Mouse (Mus musculus): ENCODE results near the gene Igsf3.
A peak's percentile ranks its signal among the peaks of the same experiment; 100 is the strongest.

Igsf3 gene

DNA sequence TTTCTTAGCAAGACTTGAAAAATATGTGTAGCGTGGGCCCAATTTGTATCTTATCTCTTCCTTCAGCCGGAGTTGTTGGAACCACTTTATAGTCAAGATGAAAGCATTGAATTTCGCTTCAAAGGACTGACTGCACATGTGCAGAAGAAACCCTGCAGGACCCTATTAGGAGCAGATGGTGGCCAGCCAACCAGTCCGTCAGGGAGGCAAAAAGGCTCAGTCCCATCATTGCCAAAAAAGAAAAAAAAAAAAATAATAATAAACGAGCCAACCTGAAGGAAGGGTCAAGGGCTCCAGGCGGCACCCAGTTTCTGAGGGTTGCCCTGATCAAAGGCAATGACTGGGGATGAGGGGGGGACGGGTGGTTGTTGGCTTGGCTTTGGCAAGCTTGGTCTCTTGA lies 83.7 kb downstream of the Igsf3 start:
- no peak for DNase-seq

DNA sequence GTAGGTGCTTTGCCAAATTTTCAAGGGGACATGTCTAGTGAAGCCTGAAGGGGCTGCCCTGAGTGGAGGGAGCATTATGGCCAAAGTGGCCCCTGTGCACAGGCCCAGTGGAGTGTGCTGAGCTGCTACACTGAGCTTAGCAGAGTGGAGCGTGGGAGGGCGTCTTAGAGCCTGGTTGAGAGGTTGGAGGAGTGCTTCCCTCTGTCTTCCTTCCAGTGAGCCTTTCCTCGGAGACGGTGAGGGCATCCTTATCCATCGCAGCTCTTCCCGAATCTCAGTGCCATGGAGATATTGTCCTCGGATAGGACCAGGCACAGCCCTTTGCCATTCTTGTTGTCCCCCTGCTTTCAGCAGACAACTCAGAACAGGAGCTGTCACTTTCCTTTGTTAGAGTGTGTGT lies 84.2 kb downstream of the Igsf3 start:
- DNase-seq, result no peak

GRCm38 (mm10) chr3:101461816-101462215 lies 84.9 kb downstream of the Igsf3 start:
- peak; percentile 45 for DNase-seq

- DNase-seq, result peak; percentile 86
Measured at GRCm38 (mm10) chr3:101462294-101462693, 85.4 kb downstream of the Igsf3 start.

GRCm38 (mm10) chr3:101463491-101463890 lies 86.6 kb downstream of the Igsf3 start:
- DNase-seq, result no peak

DNA sequence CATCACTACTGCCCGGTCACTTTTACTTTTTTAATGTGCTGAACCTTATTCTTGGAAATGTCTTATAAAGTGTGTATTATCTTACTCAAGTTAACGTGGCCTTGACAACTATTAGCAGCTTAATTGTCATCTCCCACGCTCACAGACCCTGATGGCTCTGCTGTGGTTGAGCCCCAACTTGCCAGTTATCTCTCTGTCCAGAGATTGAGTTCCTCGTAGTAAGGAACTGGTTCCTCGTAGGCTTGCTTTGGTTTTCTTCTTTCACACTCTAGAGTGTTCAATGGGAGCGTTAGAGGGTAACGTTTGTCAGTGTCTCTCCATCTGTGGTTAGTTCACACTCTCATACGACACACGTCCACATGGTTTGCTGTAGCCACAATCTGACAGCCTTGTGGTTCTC lies 92.8 kb downstream of the Igsf3 start:
- DNase-seq, result no peak

DNA sequence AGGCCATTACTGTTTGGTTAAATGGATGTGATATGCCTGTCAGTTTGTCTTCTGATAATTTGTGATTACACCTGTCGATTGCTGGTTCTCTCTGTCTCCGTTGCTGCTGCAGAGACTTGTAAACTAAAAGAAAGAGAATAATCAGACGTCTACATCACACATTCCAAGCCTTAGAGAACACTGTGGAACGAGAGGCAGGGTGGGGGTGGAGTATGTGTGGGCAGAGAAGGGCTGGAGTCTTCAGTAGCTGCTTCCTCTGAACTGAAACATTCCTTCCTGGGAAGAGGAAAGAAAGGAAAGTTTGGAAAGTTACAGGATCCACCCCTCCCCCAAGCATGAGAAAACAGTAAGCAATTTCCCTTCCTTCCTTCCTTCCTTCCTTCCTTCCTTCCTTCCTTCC lies 95.0 kb downstream of the Igsf3 start:
- no peak for DNase-seq

DNA sequence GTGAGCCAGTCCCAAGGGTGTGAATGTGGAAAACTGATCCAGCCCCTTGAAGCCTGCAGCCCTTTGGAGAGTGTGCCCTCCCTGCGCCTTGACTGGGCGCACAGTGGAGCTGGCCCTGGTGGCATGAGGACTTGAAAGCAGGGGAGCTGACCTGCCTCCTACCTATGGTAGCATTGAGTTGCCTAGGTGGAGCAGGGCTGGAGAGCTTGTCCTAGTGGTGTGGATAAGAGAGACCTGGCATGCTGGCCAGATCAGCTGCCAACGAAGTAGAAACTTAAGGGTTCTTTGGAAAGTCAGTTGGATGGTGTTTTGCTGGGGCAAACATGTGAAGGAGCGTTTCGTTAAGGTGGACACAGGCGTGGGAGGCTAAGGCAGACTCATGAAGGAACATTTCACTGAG lies 105.1 kb downstream of the Igsf3 start:
- no peak for DNase-seq

DNA sequence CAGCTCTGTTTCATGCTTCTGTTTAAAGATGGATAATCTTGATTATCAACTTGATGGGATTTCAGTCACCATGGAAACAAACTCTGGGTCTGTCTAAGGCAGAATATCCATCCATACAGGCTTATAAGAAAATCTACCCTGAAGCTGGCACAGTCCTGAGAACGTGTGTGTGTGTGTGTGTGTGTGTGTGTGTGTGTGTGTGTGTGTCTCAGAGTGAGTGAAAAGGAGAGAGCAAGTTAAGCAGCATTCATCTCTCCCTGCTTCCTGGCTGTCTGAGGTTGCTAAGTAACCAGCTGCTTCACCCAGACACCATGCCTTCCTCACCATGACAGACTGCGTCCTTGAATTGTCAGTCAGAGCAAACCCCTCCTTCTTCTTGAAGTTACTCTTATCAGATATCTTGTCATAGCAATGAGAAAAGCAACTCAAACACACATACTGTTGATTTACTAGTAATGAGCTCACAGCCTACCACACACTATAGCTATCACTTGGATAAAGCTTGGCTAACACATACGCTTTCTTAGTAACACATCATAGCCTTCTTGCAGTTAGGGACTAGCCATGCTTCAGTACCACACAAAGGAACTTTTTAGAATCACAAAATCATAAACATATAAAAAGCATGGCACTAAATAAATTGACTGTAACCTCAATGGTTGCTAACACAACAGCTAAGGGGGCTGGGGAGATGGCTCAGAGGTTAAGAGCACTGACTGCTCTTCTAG lies 106.5 kb downstream of the Igsf3 start:
- DNase-seq, result no peak

GRCm38 (mm10) chr3:101486054-101486765 lies 109.3 kb downstream of the Igsf3 start:
- no peak for DNase-seq

GRCm38 (mm10) chr3:101487436-101487835 lies 110.6 kb downstream of the Igsf3 start:
- DNase-seq, result no peak

DNA sequence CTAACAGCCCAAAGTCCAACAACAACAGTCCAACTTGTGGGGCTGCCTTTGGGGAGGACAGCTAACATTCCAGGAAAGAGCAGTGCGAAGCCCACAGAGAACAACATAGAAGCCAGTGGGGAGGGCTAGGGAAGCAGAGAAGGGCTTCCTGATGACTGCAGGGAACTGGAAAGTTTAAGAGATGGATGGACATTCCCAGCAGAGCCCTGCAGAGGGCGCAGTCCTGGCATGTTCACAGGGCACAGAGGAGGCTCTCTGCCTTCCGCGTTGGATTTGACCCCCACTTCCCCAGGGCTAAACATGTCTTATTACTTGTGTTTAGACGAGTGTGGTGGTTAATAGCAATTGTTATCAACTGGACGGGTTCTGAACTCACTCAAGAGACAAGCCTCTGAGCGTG lies 111.3 kb downstream of the Igsf3 start:
- DNase-seq, result no peak

- no peak for DNase-seq
Measured at GRCm38 (mm10) chr3:101490515-101490914, 113.6 kb downstream of the Igsf3 start.

DNA sequence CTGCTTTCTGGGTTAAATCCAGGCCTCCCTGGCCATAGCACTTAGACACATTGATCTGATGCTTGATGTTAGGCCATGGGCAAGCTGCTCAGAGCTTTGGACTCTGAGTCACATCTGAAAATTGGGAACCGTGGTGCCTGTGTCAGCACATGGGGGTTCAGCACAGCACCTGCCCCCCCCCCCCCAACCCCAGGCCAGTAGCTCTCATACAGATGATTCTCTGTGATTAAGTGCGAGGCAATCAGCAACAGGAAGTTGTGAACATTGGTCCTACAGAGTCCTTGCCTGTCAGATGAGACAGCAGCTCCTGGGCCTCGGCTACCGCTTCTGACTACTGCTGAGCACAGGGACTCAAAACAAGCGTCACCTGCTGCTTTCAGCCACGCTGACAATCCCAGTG lies 116.0 kb downstream of the Igsf3 start:
- DNase-seq, result no peak

DNA sequence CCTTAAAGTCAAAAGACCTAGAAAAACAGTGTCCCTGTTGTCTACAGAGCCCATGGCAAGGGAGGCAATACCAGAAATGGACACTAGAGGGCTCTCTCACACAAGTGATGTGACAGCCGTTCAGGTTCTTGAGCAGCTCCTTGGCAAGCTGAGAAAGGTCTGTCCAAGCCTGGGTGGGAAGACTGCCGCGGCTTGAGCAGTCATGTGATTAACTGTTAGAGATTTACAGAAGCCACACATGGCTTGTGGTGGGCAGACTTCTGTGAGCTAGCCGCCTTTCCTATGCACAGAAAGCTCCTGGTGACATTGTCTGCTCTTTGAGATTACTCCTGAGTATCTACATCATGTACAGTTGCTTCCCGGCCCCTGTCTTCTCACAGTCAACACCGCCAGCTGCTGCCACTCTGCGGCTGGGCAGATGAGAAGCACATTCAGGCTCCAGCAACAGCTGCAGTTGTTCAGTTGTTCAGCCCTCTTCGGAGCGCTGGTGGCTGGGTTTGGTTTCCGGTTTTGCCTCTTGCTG lies 117.1 kb downstream of the Igsf3 start:
- DNase-seq, result peak; percentile 92

- DNase-seq, result no peak
Measured at GRCm38 (mm10) chr3:101497432-101498030, 120.6 kb downstream of the Igsf3 start.

DNA sequence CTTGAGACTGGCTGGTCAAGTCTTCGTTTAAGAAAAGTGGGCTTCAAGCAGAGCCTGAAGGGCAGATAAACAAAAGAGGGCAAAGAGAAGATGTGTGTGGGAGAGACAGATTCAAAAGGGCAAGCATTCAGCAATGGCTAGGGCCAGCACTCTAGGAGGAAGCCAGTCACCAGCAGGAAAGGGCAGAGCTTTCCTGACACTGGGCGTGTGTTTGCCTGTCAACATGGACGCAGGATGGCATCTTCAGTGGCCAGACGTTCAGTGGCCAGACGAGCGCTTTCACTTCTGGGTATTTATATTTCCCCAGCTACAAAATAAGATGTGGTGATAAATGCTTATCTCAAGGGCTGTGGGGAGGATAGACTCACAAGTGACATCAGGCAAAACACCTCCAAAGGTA lies 123.0 kb downstream of the Igsf3 start:
- no peak for DNase-seq

- DNase-seq, result no peak
Measured at GRCm38 (mm10) chr3:101500393-101501051, 123.6 kb downstream of the Igsf3 start.

DNA sequence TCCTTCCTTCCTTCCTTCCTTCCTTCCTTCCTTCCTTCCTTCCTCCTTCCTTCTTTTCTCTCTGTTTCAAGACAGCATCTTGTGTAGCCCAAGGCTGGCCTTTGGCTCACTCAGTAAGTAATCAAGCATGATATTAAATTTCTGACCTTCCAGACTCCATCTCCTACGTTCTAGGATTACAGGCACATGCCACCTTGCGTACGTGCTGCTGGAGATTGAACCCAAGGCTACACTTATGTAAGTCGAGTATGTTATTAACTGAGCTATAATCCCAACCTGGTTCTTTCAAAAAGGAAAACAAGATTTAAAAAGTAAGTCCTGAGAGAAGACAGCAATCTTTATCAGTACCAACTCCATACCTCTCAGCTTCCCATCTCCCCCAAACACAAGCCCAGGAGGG lies 124.7 kb downstream of the Igsf3 start:
- DNase-seq, result no peak

GRCm38 (mm10) chr3:101502086-101502760 lies 125.3 kb downstream of the Igsf3 start:
- no peak for DNase-seq

DNA sequence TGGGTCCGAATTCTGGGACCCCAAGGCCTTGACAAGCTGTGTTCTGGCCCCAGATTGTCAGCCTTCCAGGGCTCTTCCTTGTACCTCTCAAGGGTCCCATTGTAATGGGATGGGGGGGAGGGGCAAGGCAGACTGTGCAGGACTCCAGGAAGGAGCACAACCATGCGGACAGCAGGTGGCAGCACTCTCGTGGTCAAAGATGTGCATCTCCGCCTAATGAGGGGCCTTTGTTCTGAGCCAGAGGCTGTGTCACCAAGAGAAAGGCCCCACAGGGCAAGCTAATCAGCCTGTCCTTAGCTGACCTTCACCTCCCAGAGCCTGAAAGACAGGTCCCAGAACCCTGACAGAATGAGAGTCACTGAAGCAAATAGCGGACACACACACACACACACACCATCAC lies 129.3 kb downstream of the Igsf3 start:
- peak; percentile 93 for DNase-seq

DNA sequence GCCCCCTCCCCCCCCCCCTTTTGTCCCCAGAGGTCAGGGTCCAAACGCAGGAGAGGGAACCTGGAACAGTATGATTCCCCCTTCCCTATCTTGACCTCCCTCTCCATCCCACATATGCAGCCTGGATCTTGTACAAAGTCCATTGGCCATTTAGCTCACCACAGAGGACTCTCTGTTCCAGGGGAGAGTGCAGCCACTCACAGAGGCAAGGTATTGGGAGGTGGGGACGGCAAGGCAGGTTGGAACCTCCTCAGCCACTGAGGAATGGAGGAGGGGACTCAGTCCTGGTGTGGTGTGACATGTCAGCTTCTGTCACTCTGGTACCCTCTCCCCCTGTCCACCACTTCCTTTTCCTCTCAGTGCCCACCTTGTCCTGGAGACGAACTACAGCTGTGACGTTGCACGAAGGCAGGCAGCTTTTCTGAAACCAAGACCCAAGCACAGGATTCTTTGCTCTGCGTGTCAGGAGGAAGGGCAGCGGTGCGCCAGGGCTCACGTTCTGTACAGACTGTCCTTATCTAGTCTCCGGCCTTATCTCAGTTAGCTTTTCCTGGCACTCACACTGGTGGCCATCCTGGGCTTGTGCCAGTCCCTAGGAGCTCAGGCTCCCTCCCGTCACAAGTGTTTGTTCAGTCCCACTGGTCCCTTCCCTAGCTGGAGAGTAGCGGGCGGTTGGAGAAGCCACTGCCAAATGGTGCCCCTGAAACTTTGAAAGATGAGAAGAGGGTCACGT lies 130.3 kb downstream of the Igsf3 start:
- DNase-seq, result no peak

Measured in embryo, embryonic 11 days (tissue).